Mouse (Mus musculus): ENCODE measurements around the gene P4hb.

The P4hb gene

GRCm38 (mm10) chr11:120582268-120582981, 9.4 kb upstream of the P4hb start:
- peaks cover 58% of the 10 kb centered on the region for H3K36me3 ChIP-seq (ENCODE audit: insufficient read depth, low read length)
- H3K4me1 ChIP-seq (replicated peaks; ENCODE audit: low read depth, low read length), result peaks cover 44% of the 10 kb centered on the region
- H3K4me3 ChIP-seq (replicated peaks; ENCODE audit: low read length), result peak overlapping the region; percentile 96
- no peaks in the 10 kb centered on the region for H3K27me3 ChIP-seq (ENCODE audit: insufficient read depth, low read length)
- TF ChIP-seq POU5F1 (IDR thresholded peaks at IDR 0.05; ENCODE audit: borderline replicate concordance, low read length) (no peak), NANOG (IDR thresholded peaks at IDR 0.05; ENCODE audit: borderline replicate concordance, low read length) (no peak), CTCF (conservative IDR thresholded peaks at IDR 0.05; ENCODE audit: low read length) (peak; percentile 86)
- no peaks in the 10 kb centered on the region for H3K9me3 ChIP-seq (ENCODE audit: low read length)

DNA sequence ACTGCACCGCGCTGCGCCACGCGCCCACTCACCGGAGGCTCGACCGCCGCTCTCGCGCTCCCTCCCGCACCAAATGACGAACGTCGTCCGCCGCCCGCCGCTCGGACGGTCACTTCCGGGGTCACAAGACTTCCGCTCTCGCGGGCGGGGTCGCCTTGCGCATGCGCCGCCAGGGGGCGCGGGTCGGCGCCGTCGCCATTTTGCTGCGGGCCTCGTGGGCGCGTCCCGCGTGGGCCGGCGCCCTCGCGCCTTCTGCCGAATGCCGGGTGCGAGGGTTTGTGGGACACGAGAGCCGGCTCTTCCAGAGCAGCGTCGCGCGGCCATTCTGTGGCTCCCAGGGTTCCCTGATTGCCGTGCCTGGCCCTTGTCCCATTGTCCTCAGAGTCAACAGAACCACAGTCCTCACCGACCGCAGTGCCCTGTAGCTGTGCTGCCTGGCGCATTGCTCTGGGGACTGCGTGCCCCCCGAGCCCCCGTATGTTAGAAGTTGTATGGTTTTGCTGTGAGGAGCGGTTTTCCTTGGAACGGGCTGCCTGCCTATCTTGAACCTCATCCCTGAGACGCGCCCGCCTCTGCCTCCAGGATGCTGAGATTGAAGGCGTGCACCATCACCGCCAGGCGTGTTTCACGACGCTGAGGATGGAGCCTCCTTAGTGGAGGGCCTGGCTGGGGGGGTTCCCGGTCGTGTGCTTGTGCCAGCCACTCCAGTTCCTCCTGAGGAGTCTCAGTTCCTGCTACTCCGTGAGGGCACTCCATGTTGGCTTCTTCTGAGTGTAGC, 8.6 kb upstream of the P4hb start, which contains the start of gene Arhgdia:
Gene Arhgdia, minus strand, starts transcription at position 135 of the 778 bp plus-strand sequence.
- Histone ChIP-seq H3K4me1 (replicated peaks; ENCODE audit: low read depth, low read length) (peaks cover 50% of the 10 kb centered on the region), H3K4me3 (replicated peaks; ENCODE audit: low read length) (peak within 1 kb of the TSS; percentile 96), H3K9me3 (ENCODE audit: low read length) (no peaks in the 10 kb centered on the region), H3K27me3 (ENCODE audit: insufficient read depth, low read length) (no peaks in the 10 kb centered on the region), H3K36me3 (ENCODE audit: insufficient read depth, low read length) (peaks cover 58% of the 10 kb centered on the region)
- TF ChIP-seq NANOG (IDR thresholded peaks at IDR 0.05; ENCODE audit: borderline replicate concordance, low read length) (no peak), CTCF (conservative IDR thresholded peaks at IDR 0.05; ENCODE audit: low read length) (no peak), POU5F1 (IDR thresholded peaks at IDR 0.05; ENCODE audit: borderline replicate concordance, low read length) (no peak)

- H3K27me3 ChIP-seq (ENCODE audit: insufficient read depth, low read length), result no peaks in the 10 kb centered on the region
- H3K36me3 ChIP-seq (ENCODE audit: insufficient read depth, low read length), result peaks cover 58% of the 10 kb centered on the region
- peak overlapping the region; percentile 96 for H3K4me3 ChIP-seq (replicated peaks; ENCODE audit: low read length)
- no peaks in the 10 kb centered on the region for H3K9me3 ChIP-seq (ENCODE audit: low read length)
- TF ChIP-seq CTCF (conservative IDR thresholded peaks at IDR 0.05; ENCODE audit: low read length) (no peak), POU5F1 (IDR thresholded peaks at IDR 0.05; ENCODE audit: borderline replicate concordance, low read length) (no peak), NANOG (IDR thresholded peaks at IDR 0.05; ENCODE audit: borderline replicate concordance, low read length) (no peak)
- peaks cover 56% of the 10 kb centered on the region for H3K4me1 ChIP-seq (replicated peaks; ENCODE audit: low read depth, low read length)
Observed at GRCm38 (mm10) chr11:120580871-120581331, 7.8 kb upstream of the P4hb start.

DNA sequence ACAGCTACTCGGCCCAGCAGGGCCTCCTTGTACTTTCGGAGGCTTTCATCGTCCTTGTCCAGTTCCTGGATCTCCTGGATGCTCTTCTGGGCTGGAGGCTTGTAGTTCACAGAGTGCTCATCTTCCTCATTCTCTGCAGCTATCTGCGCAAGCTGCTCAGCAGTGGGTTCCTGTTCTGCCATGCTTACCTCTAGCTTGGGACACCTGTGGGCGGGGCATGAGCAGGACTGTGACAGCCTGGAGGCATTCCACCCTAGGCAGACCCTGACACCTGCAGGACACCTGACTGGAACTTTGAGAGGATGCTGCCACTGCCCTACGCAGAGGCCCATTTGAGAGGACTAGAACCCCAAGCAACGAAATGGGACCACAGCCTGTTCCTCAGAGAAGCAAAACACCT, 7.1 kb upstream of the P4hb start:
- H3K4me3 ChIP-seq (replicated peaks; ENCODE audit: low read length), result peak overlapping the region; percentile 96
- no peak for TF ChIP-seq CTCF (conservative IDR thresholded peaks at IDR 0.05; ENCODE audit: low read length)
- TF ChIP-seq NANOG (IDR thresholded peaks at IDR 0.05; ENCODE audit: borderline replicate concordance, low read length), result no peak
- TF ChIP-seq POU5F1 (IDR thresholded peaks at IDR 0.05; ENCODE audit: borderline replicate concordance, low read length), result no peak
- peaks cover 58% of the 10 kb centered on the region for H3K4me1 ChIP-seq (replicated peaks; ENCODE audit: low read depth, low read length)
- no peaks in the 10 kb centered on the region for H3K27me3 ChIP-seq (ENCODE audit: insufficient read depth, low read length)
- H3K36me3 ChIP-seq (ENCODE audit: insufficient read depth, low read length), result peaks cover 51% of the 10 kb centered on the region
- H3K9me3 ChIP-seq (ENCODE audit: low read length), result no peaks in the 10 kb centered on the region

GRCm38 (mm10) chr11:120579316-120580107, 6.5 kb upstream of the P4hb start:
- TF ChIP-seq NANOG (IDR thresholded peaks at IDR 0.05; ENCODE audit: borderline replicate concordance, low read length) (no peak), CTCF (conservative IDR thresholded peaks at IDR 0.05; ENCODE audit: low read length) (peak; percentile 100)
- no peaks in the 10 kb centered on the region for H3K27me3 ChIP-seq (ENCODE audit: insufficient read depth, low read length)
- peak overlapping the region; percentile 96 for H3K4me3 ChIP-seq (replicated peaks; ENCODE audit: low read length)
- H3K4me1 ChIP-seq (replicated peaks; ENCODE audit: low read depth, low read length), result peaks cover 64% of the 10 kb centered on the region
- no peaks in the 10 kb centered on the region for H3K9me3 ChIP-seq (ENCODE audit: low read length)
- peaks cover 48% of the 10 kb centered on the region for H3K36me3 ChIP-seq (ENCODE audit: insufficient read depth, low read length)

- H3K36me3 ChIP-seq (ENCODE audit: insufficient read depth, low read length), result peaks cover 48% of the 10 kb centered on the region
- peak overlapping the region; percentile 96 for H3K4me3 ChIP-seq (replicated peaks; ENCODE audit: low read length)
- TF ChIP-seq NANOG (IDR thresholded peaks at IDR 0.05; ENCODE audit: borderline replicate concordance, low read length) (no peak), CTCF (conservative IDR thresholded peaks at IDR 0.05; ENCODE audit: low read length) (no peak), POU5F1 (IDR thresholded peaks at IDR 0.05; ENCODE audit: borderline replicate concordance, low read length) (no peak)
- H3K27me3 ChIP-seq (ENCODE audit: insufficient read depth, low read length), result no peaks in the 10 kb centered on the region
- H3K9me3 ChIP-seq (ENCODE audit: low read length), result no peaks in the 10 kb centered on the region
- H3K4me1 ChIP-seq (replicated peaks; ENCODE audit: low read depth, low read length), result peaks cover 69% of the 10 kb centered on the region
Observed at GRCm38 (mm10) chr11:120578694-120579243, 5.7 kb upstream of the P4hb start.

DNA sequence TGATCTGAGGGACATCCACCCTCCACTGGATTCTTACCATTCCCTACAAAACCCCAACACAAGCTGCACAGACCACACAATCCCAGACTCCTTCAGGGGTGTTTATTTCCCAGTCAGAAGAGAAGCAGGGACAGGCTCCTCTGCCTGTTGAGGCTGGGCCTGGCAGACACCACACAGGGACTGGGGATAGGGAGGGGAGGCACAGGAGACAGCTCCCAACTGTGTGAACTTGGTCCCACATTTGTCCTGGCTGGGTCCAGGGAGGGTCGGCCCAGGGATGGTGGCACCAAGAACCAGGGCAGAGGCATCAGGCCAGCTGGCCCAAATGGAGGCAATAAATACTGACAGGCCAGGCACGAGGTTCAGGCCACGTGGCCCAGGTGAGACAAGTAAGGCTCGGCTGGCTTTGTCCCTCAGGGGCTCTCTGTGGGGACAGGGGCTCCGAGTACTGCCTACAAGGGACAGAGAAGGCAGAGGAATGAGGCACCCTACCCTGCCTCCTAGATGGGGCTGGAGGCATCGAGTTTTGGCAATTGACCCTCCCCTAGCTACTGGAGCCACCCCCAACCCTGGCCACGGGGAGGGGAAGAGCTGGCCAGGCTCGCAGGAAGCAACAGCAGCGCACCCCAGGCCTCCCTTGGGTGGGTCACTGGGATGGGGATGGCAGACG, 5.1 kb upstream of the P4hb start:
- H3K4me1 ChIP-seq (replicated peaks; ENCODE audit: low read depth, low read length), result peaks cover 69% of the 10 kb centered on the region
- TF ChIP-seq POU5F1 (IDR thresholded peaks at IDR 0.05; ENCODE audit: borderline replicate concordance, low read length), result no peak
- TF ChIP-seq CTCF (conservative IDR thresholded peaks at IDR 0.05; ENCODE audit: low read length), result no peak
- TF ChIP-seq NANOG (IDR thresholded peaks at IDR 0.05; ENCODE audit: borderline replicate concordance, low read length), result no peak
- peaks cover 48% of the 10 kb centered on the region for H3K36me3 ChIP-seq (ENCODE audit: insufficient read depth, low read length)
- peak overlapping the region; percentile 26; the same call in 1 of the 2 replicates for H3K4me3 ChIP-seq (replicated peaks; ENCODE audit: low read length)
- H3K27me3 ChIP-seq (ENCODE audit: insufficient read depth, low read length), result no peaks in the 10 kb centered on the region
- no peaks in the 10 kb centered on the region for H3K9me3 ChIP-seq (ENCODE audit: low read length)

Measured in E14TG2a.4 (cell line).